Mouse (Mus musculus): ENCODE results near the gene Sp7. TPM values are rescaled to one million over a fixed set of nuclear protein-coding genes. Genes with fewer than 3 reads are reported as not detected.
A peak's percentile ranks its signal among the peaks of the same experiment; 100 is the strongest.

Gene Sp7
- polyA plus RNA-seq, 1 experiment from 2014 or later: 0.93 TPM

GRCm38 (mm10) chr15:102402210-102402609 lies 35.2 kb upstream of the Sp7 start:
- H3K4me2 ChIP-seq (replicated peaks): no peak overlapping the region
- no peaks in the 10 kb centered on the region for H3K9me3 ChIP-seq
- H3K27ac ChIP-seq (replicated peaks): no peak overlapping the region
- no peak overlapping the region for H3K9ac ChIP-seq (replicated peaks)
- H3K4me1 ChIP-seq: peaks cover 19% of the 10 kb centered on the region
- no peaks in the 10 kb centered on the region for H3K36me3 ChIP-seq
- no peak for ATAC-seq (ENCODE audit: low FRiP score, low read depth)
- peaks cover 9% of the 10 kb centered on the region; the same call in 1 of the 2 replicates for H3K27me3 ChIP-seq
- no peak overlapping the region for H3K4me3 ChIP-seq
- 98% methylated on average over 3 of the region's 3 CpGs for WGBS

DNA sequence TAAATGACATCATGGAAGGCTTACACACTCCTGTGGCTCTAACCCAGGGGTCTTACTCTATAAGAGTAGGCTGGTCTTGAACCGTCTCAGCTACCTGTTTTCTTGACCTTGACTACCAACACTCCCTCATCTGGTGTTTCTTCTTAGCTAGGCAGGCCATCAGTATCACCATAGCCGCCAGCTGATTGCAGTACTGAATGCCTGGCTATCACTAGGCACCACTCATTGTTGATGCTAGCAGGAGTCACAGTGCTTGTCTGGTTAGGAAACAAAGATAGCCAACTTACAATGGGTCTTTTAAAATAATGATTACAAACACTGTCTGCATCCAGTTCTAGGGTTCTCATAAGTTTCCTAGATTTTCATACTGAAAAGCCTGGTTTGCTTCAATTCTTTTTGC lies 34.3 kb upstream of the Sp7 start:
- H3K4me2 ChIP-seq (replicated peaks): no peak overlapping the region
- H3K4me1 ChIP-seq: peaks cover 17% of the 10 kb centered on the region
- H3K4me3 ChIP-seq: no peak overlapping the region
- H3K9me3 ChIP-seq: no peaks in the 10 kb centered on the region
- no peak overlapping the region for H3K9ac ChIP-seq (replicated peaks)
- no peak overlapping the region for H3K27ac ChIP-seq (replicated peaks)
- ATAC-seq (ENCODE audit: low FRiP score, low read depth): no peak
- H3K36me3 ChIP-seq: no peaks in the 10 kb centered on the region
- H3K27me3 ChIP-seq: peaks cover 14% of the 10 kb centered on the region
- 81% methylated on average over 2 of the region's 2 CpGs for WGBS

DNA sequence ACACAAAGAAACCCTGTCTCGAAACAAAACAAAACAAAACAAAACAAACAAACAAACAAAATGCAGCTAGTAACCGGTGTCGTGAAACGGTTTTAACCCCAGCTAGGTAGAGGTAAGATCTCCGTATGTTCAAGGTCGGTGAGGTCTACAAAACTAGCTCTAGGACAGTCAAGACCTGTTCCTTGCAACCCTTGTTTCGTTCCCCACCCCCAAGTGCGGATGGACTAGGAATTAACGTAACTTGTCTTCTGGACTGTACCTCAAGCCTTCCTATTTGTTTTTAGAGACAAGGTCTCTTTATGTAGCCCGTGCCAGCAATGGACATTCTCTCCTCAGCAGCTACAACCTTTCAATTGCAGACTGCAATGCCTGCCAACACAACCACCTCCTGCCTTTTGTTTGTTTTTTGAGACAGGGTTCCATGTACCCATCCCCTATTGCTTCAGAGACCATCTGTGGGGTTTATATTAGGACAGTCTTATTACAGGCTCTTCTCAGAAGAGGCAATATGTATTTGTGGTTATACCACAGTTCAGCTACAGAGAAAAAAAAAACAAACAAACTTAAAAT lies 33.6 kb upstream of the Sp7 start:
- Histone ChIP-seq H3K9ac (replicated peaks) (no peak overlapping the region), H3K9me3 (no peaks in the 10 kb centered on the region), H3K27me3 (peaks cover 18% of the 10 kb centered on the region), H3K4me1 (peaks cover 17% of the 10 kb centered on the region), H3K4me3 (no peak overlapping the region), H3K4me2 (replicated peaks) (no peak overlapping the region), H3K27ac (replicated peaks) (no peak overlapping the region), H3K36me3 (no peaks in the 10 kb centered on the region)
- no peak for ATAC-seq (ENCODE audit: low FRiP score, low read depth)
- 75% methylated on average over 10 of the region's 10 CpGs for WGBS

- Histone ChIP-seq H3K4me3 (peak overlapping the region; percentile 43), H3K4me2 (replicated peaks) (peak overlapping the region; percentile 76), H3K36me3 (no peaks in the 10 kb centered on the region), H3K9ac (replicated peaks) (peak overlapping the region; percentile 62), H3K9me3 (no peaks in the 10 kb centered on the region), H3K27ac (replicated peaks) (peak overlapping the region; percentile 35), H3K27me3 (peaks cover 24% of the 10 kb centered on the region), H3K4me1 (peaks cover 17% of the 10 kb centered on the region)
- peak; percentile 56; the same call in 1 of the 2 replicates for ATAC-seq (ENCODE audit: low FRiP score, low read depth)
- WGBS: 4% methylated on average over 34 of the region's 34 CpGs
These were observed 32.5 kb upstream of the Sp7 start for GRCm38 (mm10) chr15:102399229-102400221.

- Histone ChIP-seq H3K27me3 (peaks cover 24% of the 10 kb centered on the region), H3K36me3 (no peaks in the 10 kb centered on the region), H3K27ac (replicated peaks) (no peak overlapping the region), H3K9ac (replicated peaks) (no peak overlapping the region), H3K4me2 (replicated peaks) (peak overlapping the region; percentile 76; the same call in 1 of the 2 replicates), H3K4me1 (peaks cover 22% of the 10 kb centered on the region), H3K9me3 (no peaks in the 10 kb centered on the region), H3K4me3 (no peak overlapping the region)
- 13% methylated on average over 5 of the region's 5 CpGs for WGBS
- ATAC-seq (ENCODE audit: low FRiP score, low read depth): no peak
These were observed 31.6 kb upstream of the Sp7 start for GRCm38 (mm10) chr15:102398629-102399028.

DNA sequence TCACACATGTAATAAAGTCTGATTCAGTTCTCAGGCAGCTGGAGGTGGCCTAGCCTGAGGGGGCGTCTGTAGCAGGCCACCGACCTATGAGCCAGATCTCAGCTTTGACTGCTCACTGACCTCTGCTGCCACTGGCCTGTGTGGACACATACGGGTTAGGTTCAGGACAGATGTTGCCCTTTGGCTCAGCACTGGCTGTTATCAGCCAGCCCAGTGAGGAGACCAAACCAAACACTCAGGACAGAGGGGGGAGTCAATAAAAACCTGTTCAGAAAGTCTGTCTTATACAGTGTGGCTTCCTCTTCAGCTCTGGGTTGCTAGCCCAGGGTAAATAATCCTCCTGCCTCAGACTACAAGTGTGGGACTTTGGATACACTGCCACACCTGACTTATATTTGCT lies 28.1 kb upstream of the Sp7 start:
- Histone ChIP-seq H3K4me3 (no peak overlapping the region), H3K27me3 (peaks cover 31% of the 10 kb centered on the region), H3K9me3 (no peaks in the 10 kb centered on the region), H3K36me3 (no peaks in the 10 kb centered on the region), H3K9ac (replicated peaks) (no peak overlapping the region), H3K27ac (replicated peaks) (no peak overlapping the region), H3K4me1 (peaks cover 24% of the 10 kb centered on the region), H3K4me2 (replicated peaks) (no peak overlapping the region)
- WGBS: 13% methylated on average over 3 of the region's 3 CpGs
- ATAC-seq (ENCODE audit: low FRiP score, low read depth): no peak

DNA sequence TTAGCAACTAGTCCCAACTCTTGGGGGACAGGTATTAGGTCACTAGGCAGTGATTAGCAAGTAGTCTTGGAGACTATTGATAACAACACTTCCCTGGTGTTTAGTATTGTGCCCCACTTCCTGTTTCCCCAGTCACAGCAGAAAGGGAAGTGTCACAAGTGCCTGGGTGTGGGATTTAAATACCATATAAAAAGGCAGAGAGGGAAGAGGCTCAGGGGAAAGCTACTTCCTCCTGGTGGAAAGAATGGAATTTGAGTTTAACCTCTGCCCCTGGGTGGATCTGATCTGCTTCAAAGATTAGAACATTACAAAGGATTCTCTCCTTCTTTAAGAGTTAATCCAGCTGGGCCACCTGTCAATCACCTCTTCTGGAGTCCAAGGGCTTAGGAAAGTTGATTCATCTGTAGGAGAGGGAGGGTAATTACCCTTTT lies 26.6 kb upstream of the Sp7 start:
- peaks cover 10% of the 10 kb centered on the region for H3K4me1 ChIP-seq
- H3K4me2 ChIP-seq (replicated peaks): no peak overlapping the region
- ATAC-seq (ENCODE audit: low FRiP score, low read depth): no peak
- H3K27me3 ChIP-seq: peaks cover 29% of the 10 kb centered on the region
- H3K36me3 ChIP-seq: no peaks in the 10 kb centered on the region
- H3K4me3 ChIP-seq: no peak overlapping the region
- H3K9ac ChIP-seq (replicated peaks): no peak overlapping the region
- no peaks in the 10 kb centered on the region for H3K9me3 ChIP-seq
- 0 out of 2 replicates have a peak overlapping the region, but pooled peaks have one; percentile 1 for H3K27ac ChIP-seq (replicated peaks)

GRCm38 (mm10) chr15:102392520-102392919 lies 25.5 kb upstream of the Sp7 start:
- no peak overlapping the region for H3K27ac ChIP-seq (replicated peaks)
- H3K9me3 ChIP-seq: no peaks in the 10 kb centered on the region
- peaks cover 8% of the 10 kb centered on the region for H3K4me1 ChIP-seq
- H3K4me3 ChIP-seq: no peak overlapping the region
- no peak overlapping the region for H3K9ac ChIP-seq (replicated peaks)
- peaks cover 23% of the 10 kb centered on the region for H3K27me3 ChIP-seq
- no peaks in the 10 kb centered on the region for H3K36me3 ChIP-seq
- ATAC-seq (ENCODE audit: low FRiP score, low read depth): no peak
- 24% methylated on average over 2 of the region's 2 CpGs for WGBS
- H3K4me2 ChIP-seq (replicated peaks): no peak overlapping the region

DNA sequence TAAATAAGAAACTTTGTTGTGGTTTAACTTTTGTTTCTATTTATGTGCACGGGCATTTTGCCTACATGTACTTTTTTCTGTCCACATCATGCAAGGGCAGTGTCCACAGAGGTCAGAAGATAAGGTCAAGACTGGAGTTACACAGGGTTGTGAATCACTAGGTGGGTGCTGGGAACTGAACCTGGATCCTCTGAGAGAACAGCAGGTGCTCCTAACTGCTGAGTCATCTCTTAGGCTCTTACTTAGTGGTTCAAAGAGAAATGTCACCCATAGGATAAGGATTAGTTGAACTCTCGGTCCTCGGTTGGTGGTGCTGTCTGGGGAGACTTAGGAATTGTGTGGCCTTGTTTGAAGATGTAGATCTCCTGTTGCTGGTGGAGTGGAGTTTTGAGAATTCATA lies 22.0 kb upstream of the Sp7 start:
- Histone ChIP-seq H3K27ac (replicated peaks) (no peak overlapping the region), H3K27me3 (peaks cover 7% of the 10 kb centered on the region; the same call in 1 of the 2 replicates), H3K4me2 (replicated peaks) (no peak overlapping the region), H3K9ac (replicated peaks) (no peak overlapping the region), H3K36me3 (no peaks in the 10 kb centered on the region), H3K4me3 (no peak overlapping the region), H3K4me1 (peaks cover 7% of the 10 kb centered on the region), H3K9me3 (no peaks in the 10 kb centered on the region)
- no peak for ATAC-seq (ENCODE audit: low FRiP score, low read depth)
- 76% methylated on average over 3 of the region's 3 CpGs for WGBS

DNA sequence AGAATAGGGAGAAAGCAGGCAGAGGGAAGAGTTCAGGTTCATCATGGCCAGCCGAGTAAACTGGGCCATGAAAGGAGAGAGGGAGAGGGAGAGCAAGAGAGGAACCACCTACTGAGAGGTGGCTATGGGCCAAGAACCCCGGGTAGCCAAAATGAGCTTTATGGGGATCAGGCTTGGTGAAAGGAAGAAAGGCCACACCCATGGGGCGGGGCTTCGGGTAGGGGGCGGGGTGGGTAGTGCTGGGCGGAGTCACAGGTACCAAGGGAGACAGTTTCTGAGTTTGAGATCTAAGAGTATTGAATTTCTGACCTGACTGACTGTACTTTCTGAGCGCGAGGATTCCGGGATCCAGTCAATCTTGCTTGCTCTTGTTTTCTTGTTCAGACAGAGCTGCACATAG lies 19.7 kb upstream of the Sp7 start:
- H3K9me3 ChIP-seq: no peaks in the 10 kb centered on the region
- no peaks in the 10 kb centered on the region for H3K4me1 ChIP-seq
- no peak overlapping the region for H3K4me2 ChIP-seq (replicated peaks)
- no peak overlapping the region for H3K4me3 ChIP-seq
- H3K27ac ChIP-seq (replicated peaks): no peak overlapping the region
- WGBS: 53% methylated on average over 9 of the region's 9 CpGs
- H3K36me3 ChIP-seq: no peaks in the 10 kb centered on the region
- no peak for ATAC-seq (ENCODE audit: low FRiP score, low read depth)
- 0 out of 2 replicates have a peak, but pooled peaks cover under 1% of the 10 kb centered on the region for H3K27me3 ChIP-seq
- H3K9ac ChIP-seq (replicated peaks): no peak overlapping the region

DNA sequence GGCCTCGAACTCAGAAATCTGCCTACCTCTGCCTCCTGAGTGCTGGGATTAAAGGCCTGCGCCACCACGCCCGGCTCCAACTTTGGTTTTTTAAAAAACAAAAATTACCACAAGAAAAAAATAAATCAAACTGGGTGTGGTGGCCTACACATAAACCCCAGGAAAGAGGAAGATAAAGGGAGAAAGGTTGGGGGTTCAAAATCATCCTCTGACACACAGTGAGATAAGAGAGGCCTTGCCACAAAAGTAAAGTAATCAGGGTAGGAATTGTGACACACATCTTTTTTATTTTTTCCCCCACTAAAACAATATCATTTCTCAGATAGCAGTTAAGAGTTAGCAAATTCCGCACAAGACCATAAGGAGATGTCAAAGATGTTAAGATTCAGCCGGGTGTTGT lies 16.7 kb upstream of the Sp7 start:
- WGBS: 93% methylated on average over 6 of the region's 6 CpGs
- no peaks in the 10 kb centered on the region for H3K27me3 ChIP-seq
- no peak for ATAC-seq (ENCODE audit: low FRiP score, low read depth)
- H3K9ac ChIP-seq (replicated peaks): no peak overlapping the region
- H3K27ac ChIP-seq (replicated peaks): no peak overlapping the region
- H3K9me3 ChIP-seq: no peaks in the 10 kb centered on the region
- no peaks in the 10 kb centered on the region for H3K36me3 ChIP-seq
- H3K4me1 ChIP-seq: no peaks in the 10 kb centered on the region
- no peak overlapping the region for H3K4me3 ChIP-seq
- H3K4me2 ChIP-seq (replicated peaks): no peak overlapping the region

GRCm38 (mm10) chr15:102381575-102381974 lies 14.6 kb upstream of the Sp7 start:
- no peaks in the 10 kb centered on the region for H3K9me3 ChIP-seq
- H3K4me1 ChIP-seq: peaks cover 11% of the 10 kb centered on the region
- no peaks in the 10 kb centered on the region for H3K36me3 ChIP-seq
- no peak overlapping the region for H3K4me2 ChIP-seq (replicated peaks)
- no peak overlapping the region for H3K4me3 ChIP-seq
- peak; percentile 81 for ATAC-seq (ENCODE audit: low FRiP score, low read depth)
- 3% methylated on average over 6 of the region's 7 CpGs for WGBS
- H3K27me3 ChIP-seq: peaks cover 12% of the 10 kb centered on the region
- no peak overlapping the region for H3K9ac ChIP-seq (replicated peaks)
- no peak overlapping the region for H3K27ac ChIP-seq (replicated peaks)
